Mouse (Mus musculus): ENCODE measurements around the gene Adamts9. TPM values are rescaled to one million over a fixed set of nuclear protein-coding genes. Genes with fewer than 3 reads are reported as not detected.

Adamts9 gene
- 0.15 to 0.58 TPM (median 0.45 TPM) in 3 of 4 replicates, not detected in the other for total RNA-seq (2023; ENCODE audit: inconsistent age)

GRCm38 (mm10) chr6:92943057-92943781 is at the start of gene Adamts9:
TSS of gene Adamts9 (minus strand) at chr6:92943492.

DNA sequence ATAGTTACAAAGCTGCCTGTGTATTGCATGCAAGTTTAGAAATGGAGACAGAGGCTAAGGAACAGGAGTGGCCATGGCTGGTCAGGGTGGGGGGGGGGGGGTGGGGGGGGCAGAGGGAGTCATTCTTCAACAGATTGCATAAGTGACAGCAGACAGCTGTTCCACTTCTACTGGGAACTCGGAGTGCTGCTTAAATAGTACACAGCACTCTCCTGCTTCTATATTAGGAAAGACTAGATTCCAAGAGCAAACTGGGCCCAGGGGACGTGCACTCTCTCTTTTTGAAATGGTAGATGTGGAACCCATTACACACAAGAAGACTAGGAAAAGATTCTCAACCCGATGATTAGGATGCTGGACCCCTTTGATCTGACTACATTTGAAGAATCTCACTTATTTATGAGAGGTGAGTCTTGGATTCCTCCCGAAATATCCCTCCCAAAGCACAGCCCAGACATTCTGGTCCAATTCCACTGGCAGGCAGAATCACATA is 74.2 kb downstream of the Adamts9 start, which contains the start of gene Gm15737:
Gm15737 (plus strand) TSS at position 269 of the 493 bp plus-strand sequence.

DNA sequence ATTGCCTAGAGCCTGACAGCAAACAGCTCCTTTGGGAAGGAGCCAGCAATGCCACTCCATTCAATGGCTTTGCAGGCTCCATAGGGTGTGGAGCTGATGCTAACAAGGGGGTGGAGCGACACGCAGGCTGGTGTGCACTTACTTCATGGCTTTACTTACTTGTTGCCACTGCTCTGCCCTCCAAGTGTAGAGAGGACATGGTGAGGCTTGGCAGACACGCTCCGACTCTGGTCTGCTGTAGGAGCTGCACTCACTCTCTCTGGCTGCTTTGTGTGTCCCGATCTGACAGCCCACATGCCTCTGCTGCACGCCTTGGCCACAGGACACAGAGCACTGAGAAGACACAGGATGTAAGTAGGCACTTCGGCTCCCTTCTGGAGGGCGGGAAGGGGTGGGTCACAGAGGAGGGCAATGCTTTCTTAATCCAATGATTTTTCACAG is 127.0 kb downstream of the Adamts9 start, which contains the start of gene A730049H05Rik:
A730049H05Rik (plus strand) TSS at position 168 of the 441 bp plus-strand sequence.

Other genes with a start within 250 kb of the Adamts9 start
- not detected in 4 replicates for gene Prickle2, start 237.3 kb downstream of the Adamts9 start, total RNA-seq (2023; ENCODE audit: inconsistent age)
- not detected in 4 replicates for gene A730049H05Rik, start 127.0 kb downstream of the Adamts9 start, total RNA-seq (2023; ENCODE audit: inconsistent age)
- not detected in 4 replicates for gene Gm15737, start 74.1 kb downstream of the Adamts9 start, total RNA-seq (2023; ENCODE audit: inconsistent age)